Mouse (Mus musculus) CH12.LX (cell line): Measurements from ENCODE around the gene Armcx4. TPM values are rescaled to one million over a fixed set of nuclear protein-coding genes. Genes with fewer than 3 reads are reported as not detected.

Experiments
- DNase-seq: peaks from one replicate; pipeline ENCODE4 v3.0.0-alpha.2; 2013; ENCODE audit errors: extremely low read depth
- H3K27ac ChIP-seq: 2 replicates; pipeline ENCODE4 v1.5.1; 2012; ENCODE audit warnings: low read depth, mild to moderate bottlenecking, control low read depth, moderate library complexity; ENCODE audit not compliant: insufficient read depth
- H3K27me3 ChIP-seq: replicated peaks from 2 replicates; pipeline ENCODE3; 2012; ENCODE audit warnings: inconsistent platforms
- H3K36me3 ChIP-seq, 2 experiments: replicated peaks in 1 of 2; 2 replicates each; pipeline versions ENCODE3 to v1.6.1; 2012; ENCODE audit warnings: inconsistent platforms in 1 of 2, low read length in 1 of 2, mild to moderate bottlenecking in 1 of 2, mixed read lengths in 1 of 2, moderate library complexity in 1 of 2; ENCODE audit not compliant: control insufficient read depth in 1 of 2, insufficient read depth in 1 of 2
- H3K4me1 ChIP-seq, 2 experiments: 2 replicates each; pipeline ENCODE4 v1.6.1; 2012; ENCODE audit warnings: inconsistent platforms in 1 of 2, moderate library complexity in 1 of 2; ENCODE audit not compliant: insufficient read depth in 2 of 2, control insufficient read depth in 1 of 2
- H3K4me2 ChIP-seq: 2 replicates; pipeline ENCODE4 v1.6.1; 2012; ENCODE audit warnings: low read depth, mild to moderate bottlenecking, control low read depth; ENCODE audit not compliant: poor library complexity, insufficient read depth, severe bottlenecking
- H3K4me3 ChIP-seq, 3 experiments: fragments of 150-350 bp in 1 of 3; sonication (generic) in 1 of 3; replicated peaks in 1 of 3; 2 replicates each; pipeline versions ENCODE3 to v1.5.1; 2011 to 2012; ENCODE audit warnings: low read depth in 2 of 3, low read length in 2 of 3, mild to moderate bottlenecking in 2 of 3, moderate library complexity in 2 of 3, control low read depth in 1 of 3, improper control_type of control experiment in 1 of 3, inconsistent platforms in 1 of 3, mixed read lengths in 1 of 3; ENCODE audit not compliant: poor library complexity in 1 of 3
- H3K79me2 ChIP-seq: replicated peaks from 2 replicates; pipeline ENCODE4 v1.6.1; 2012; ENCODE audit warnings: mild to moderate bottlenecking, moderate library complexity; ENCODE audit not compliant: control insufficient read depth, poor library complexity, insufficient read depth, severe bottlenecking; ENCODE audit errors: extremely low read depth
- H3K9ac ChIP-seq: 2 replicates; pipeline ENCODE4 v1.6.1; 2012; ENCODE audit warnings: low read depth, mild to moderate bottlenecking, control low read depth, moderate library complexity; ENCODE audit not compliant: insufficient read depth
- H3K9me3 ChIP-seq: replicated peaks from 2 replicates; pipeline ENCODE3; 2012; ENCODE audit warnings: low read length, inconsistent platforms, mixed read lengths
- CHD1 ChIP-seq: IDR thresholded peaks from 2 replicates; pipeline ENCODE4 v1.6.1; 2012; ENCODE audit warnings: low read depth, low read length, improper control_type of control experiment, inconsistent platforms
- EP300 ChIP-seq: IDR thresholded peaks from 2 replicates; pipeline ENCODE4 v1.6.1; 2011; ENCODE audit warnings: low read length, improper control_type of control experiment
- ETS1 ChIP-seq: conservative IDR thresholded peaks from 2 replicates; pipeline ENCODE4 v1.6.1; 2012; ENCODE audit warnings: low read depth, mild to moderate bottlenecking, inconsistent platforms, low read length, improper control_type of control experiment, moderate library complexity
- HCFC1 ChIP-seq: IDR thresholded peaks from 2 replicates; pipeline ENCODE4 v1.6.1; 2012; ENCODE audit warnings: low read depth, mild to moderate bottlenecking, inconsistent platforms, low read length, improper control_type of control experiment
- IRF4 ChIP-seq: IDR thresholded peaks from 2 replicates; pipeline ENCODE4 v1.6.1; 2014; ENCODE audit warnings: low read depth, mild to moderate bottlenecking, inconsistent platforms, low read length, improper control_type of control experiment
- JUN ChIP-seq: IDR thresholded peaks from 2 replicates; pipeline ENCODE4 v1.6.1; 2011; ENCODE audit warnings: low read depth, mild to moderate bottlenecking, low read length, improper control_type of control experiment, moderate library complexity; ENCODE audit not compliant: insufficient read depth
- KAT2A ChIP-seq: IDR thresholded peaks from 2 replicates; pipeline ENCODE4 v1.6.1; 2012; ENCODE audit warnings: low read length, improper control_type of control experiment, inconsistent platforms; ENCODE audit not compliant: insufficient replicate concordance
- MYC ChIP-seq: IDR thresholded peaks from 2 replicates; pipeline ENCODE4 v1.6.1; 2011; ENCODE audit warnings: low read depth, mild to moderate bottlenecking, improper control_type of control experiment, low read length
- POLR2A ChIP-seq: IDR thresholded peaks from 2 replicates; pipeline ENCODE4 v1.6.1; 2011; ENCODE audit warnings: low read depth, mild to moderate bottlenecking, improper control_type of control experiment, low read length
- RAD21 ChIP-seq: IDR thresholded peaks from 2 replicates; pipeline ENCODE4 v1.6.1; 2011; ENCODE audit warnings: low read depth, mild to moderate bottlenecking, low read length, improper control_type of control experiment, moderate library complexity
- SIN3A ChIP-seq: IDR thresholded peaks from 2 replicates; pipeline ENCODE4 v1.6.1; 2012; ENCODE audit warnings: low read length, improper control_type of control experiment, inconsistent platforms
- UBTF ChIP-seq: IDR thresholded peaks from 2 replicates; pipeline ENCODE4 v1.6.1; 2012; ENCODE audit warnings: low read depth, mild to moderate bottlenecking, inconsistent platforms, low read length, improper control_type of control experiment, moderate library complexity
- USF1 ChIP-seq: IDR thresholded peaks from 2 replicates; pipeline ENCODE4 v1.6.1; 2014; ENCODE audit warnings: low read depth, mild to moderate bottlenecking, inconsistent platforms, low read length, improper control_type of control experiment
- USF2 ChIP-seq: conservative IDR thresholded peaks from 2 replicates; pipeline ENCODE4 v1.6.1; 2011; ENCODE audit warnings: low read depth, low read length, improper control_type of control experiment
- ZNF384 ChIP-seq: IDR thresholded peaks from 2 replicates; pipeline ENCODE4 v1.6.1; 2012; ENCODE audit warnings: low read depth, low read length, improper control_type of control experiment, inconsistent platforms
- dilution Hi-C: fragments of 300-500 bp; cut with MboI; formaldehyde crosslinking; loops from 2 replicates; pipeline ENCODE4 v1.14.3; 2020; ENCODE audit warnings: low sequenced_read_pairs; ENCODE audit not compliant: extremely low pct_unique_long_range_greater_than_20kb, extremely low pct_ligation_motif_present
- in situ Hi-C: fragments of 300-500 bp; cut with MboI; formaldehyde crosslinking; loops from 3 replicates; pipeline ENCODE4 v1.14.3; 2019; ENCODE audit warnings: low sequenced_read_pairs, low pct_ligation_motif_present, low pct_unique_long_range_greater_than_20kb, mixed read lengths
- polyA plus RNA-seq: library from polyadenylated mRNA; unstranded; fragments of >175 nt; gene quantifications from 2 replicates; pipeline ENCODE4 v1.2.1, GENCODE M21; 2012; ENCODE audit warnings: low read depth; ENCODE audit not compliant: insufficient read length
- total RNA-seq, 2 experiments: library from RNA; depleted of rRNA; stranded (reverse); fragments of 300-350 nt in 1 of 2; fragments of >200 nt in 1 of 2; gene quantifications; 2 replicates each; pipeline ENCODE4 v1.2.3; 2012 to 2014

Armcx4 gene
- total and polyA plus RNA-seq, 3 experiments = 0.03 to 3.4 (median 0.19) TPM

- no peak overlapping the region for H3K4me3 ChIP-seq
- no peak overlapping the region for H3K27ac ChIP-seq
- no peaks in the 10 kb centered on the region for H3K79me2 ChIP-seq
- H3K9ac ChIP-seq = no peak overlapping the region
- in situ Hi-C loops = loop anchor here (25.0 kb wide), 1 partner anchor 271 kb away; no protein-coding TSS in a partner anchor
- no peak for TF ChIP-seq MYC
- no peaks in the 10 kb centered on the region for H3K9me3 ChIP-seq
- H3K4me2 ChIP-seq = no peak overlapping the region
- H3K4me1 ChIP-seq = no peaks in the 10 kb centered on the region
- H3K27me3 ChIP-seq = no peaks in the 10 kb centered on the region
- dilution Hi-C loops = no loop called here
- no peak for DNase-seq
- H3K36me3 ChIP-seq = no peaks in the 10 kb centered on the region
These were observed 45.1 kb upstream of the Armcx4 start for GRCm38 (mm10) chrX:134641000-134641760.

GRCm38 (mm10) chrX:134646338-134646737, 40.0 kb upstream of the Armcx4 start:
- dilution Hi-C loops = no loop called here
- H3K4me3 ChIP-seq = no peak overlapping the region
- no peak overlapping the region for H3K27ac ChIP-seq
- no peak for DNase-seq
- TF ChIP-seq KAT2A = no peak
- no peak for TF ChIP-seq USF1
- TF ChIP-seq ZNF384 = no peak
- no peak for TF ChIP-seq SIN3A
- no peak for TF ChIP-seq UBTF
- TF ChIP-seq HCFC1 = no peak
- TF ChIP-seq EP300 = no peak
- no peak for TF ChIP-seq POLR2A
- TF ChIP-seq IRF4 = no peak
- TF ChIP-seq CHD1 = no peak
- TF ChIP-seq ETS1 = no peak
- no peak for TF ChIP-seq RAD21
- TF ChIP-seq JUN = no peak
- no peak for TF ChIP-seq USF2
- no peak overlapping the region for H3K9ac ChIP-seq
- H3K27me3 ChIP-seq = no peaks in the 10 kb centered on the region
- in situ Hi-C loops = loop anchor here (25.0 kb wide), 1 partner anchor 266 kb away; no protein-coding TSS in a partner anchor
- H3K36me3 ChIP-seq = no peaks in the 10 kb centered on the region
- H3K9me3 ChIP-seq = no peaks in the 10 kb centered on the region
- no peaks in the 10 kb centered on the region for H3K4me1 ChIP-seq
- no peak overlapping the region for H3K4me2 ChIP-seq
- no peaks in the 10 kb centered on the region for H3K79me2 ChIP-seq
